Comparison of ENCODE assay signal across 20 mouse cellular contexts in the genomic region with DNA sequence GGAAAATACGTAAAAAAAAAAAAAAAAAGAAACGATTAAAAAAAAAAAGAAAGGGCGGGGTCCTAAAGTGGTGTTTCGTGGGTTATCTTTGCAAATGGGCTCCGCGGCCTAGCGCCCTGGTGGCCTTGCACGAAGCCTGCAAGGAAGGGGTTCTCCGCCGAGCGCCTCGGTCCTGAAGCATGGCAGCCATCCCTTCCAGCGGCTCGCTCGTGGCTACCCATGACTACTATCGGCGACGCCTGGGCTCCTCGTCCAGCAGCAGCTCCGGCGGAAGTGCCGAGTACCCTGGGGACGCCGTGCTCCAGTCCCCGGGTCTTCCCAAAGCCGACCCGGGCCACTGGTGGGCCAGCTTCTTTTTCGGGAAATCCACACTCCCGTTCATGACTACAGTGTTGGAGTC. TPM values are rescaled to one million over a fixed set of nuclear protein-coding genes. Genes with fewer than 3 reads are reported as not detected.
A peak's percentile ranks its signal among the peaks of the same experiment; 100 is the strongest.
DNase-seq lines count a peak whose midpoint lies in the region; ATAC-seq and TF ChIP-seq lines count a peak whose summit lies in the region.
"Not testable (repeated sequence)": the region's sequence is repeated elsewhere in the genome, so short reads cannot be mapped to it uniquely, and the experiment has no call there.
"Had no signal": no experiment of that assay in that cellular context is flagged by ENCODE, and none has a peak within 500 bp of the region (broad histone marks: within the 10 kb centered on the region; RNA-seq: fewer than 3 reads in every experiment).

No protein-coding gene starts in this region.

- not testable (repeated sequence) for H3K36me3 ChIP-seq in ES-Bruce4 (ENCODE audit: control insufficient read depth, insufficient read depth, low read length, poor library complexity, severe bottlenecking)

- not testable (repeated sequence) for H3K9me3 ChIP-seq in ES-Bruce4 (replicated peaks; ENCODE audit: control insufficient read depth, insufficient read depth, low read length, poor library complexity, severe bottlenecking)

- not testable (repeated sequence) for H3K27ac ChIP-seq in ES-Bruce4 (ENCODE audit: insufficient read depth, low read length)

- ATAC-seq in common myeloid progenitor, adult 5-6 weeks (replicated peaks; ENCODE audit: low read depth, poor library complexity, severe bottlenecking): peak; percentile 62; the same call in 1 of the 2 replicates

- not testable (repeated sequence) for H3K27me3 ChIP-seq in ES-Bruce4 (ENCODE audit: control insufficient read depth, insufficient read depth, low read length, poor library complexity, severe bottlenecking)

- intact Hi-C loops in left cerebral cortex, postnatal 4 days (cut with DNase I): not testable (repeated sequence)

- TF ChIP-seq POLR2A in ES-Bruce4 (IDR thresholded peaks at IDR 0.05; ENCODE audit: insufficient read depth, low read length): not testable (repeated sequence)

- not testable (repeated sequence) for H3K4me1 ChIP-seq in ES-Bruce4 (ENCODE audit: control insufficient read depth, insufficient read depth, low read length)

- not testable (repeated sequence) for TF ChIP-seq CTCF in ES-Bruce4 (IDR thresholded peaks at IDR 0.05; ENCODE audit: low read depth, low read length)

- TF ChIP-seq EP300 in ES-Bruce4 (IDR thresholded peaks at IDR 0.05; ENCODE audit: insufficient read depth, low read depth, low read length): not testable (repeated sequence)

- not testable (repeated sequence) for H3K9ac ChIP-seq in ES-Bruce4 (ENCODE audit: low read depth, poor library complexity, severe bottlenecking)

- peak overlapping the region; percentile 62 for H3K4me3 ChIP-seq in ES-Bruce4 (ENCODE audit: low read depth, low read length)

- peak; percentile 7 for DNase-seq in cerebellum, adult 11 months
- peak; percentile 0 for DNase-seq in heart, adult 8-10 months (ENCODE audit: low spot score)
- DNase-seq in left cerebral cortex, postnatal 4 days: peak; percentile 17
- peak; percentile 6 to 28 for DNase-seq in lung, postnatal 4 days
- DNase-seq in right cerebral cortex, postnatal 14 days: peak; percentile 5
- DNase-seq in thymus, postnatal 10 days (ENCODE audit: low spot score in 2 of 2): peak; percentile 10 to 12

RNA-seq across cellular contexts. Expression of a gene that starts 11.4 kb away (rescaled TPM):
- not detected in 2 replicates for polyA plus RNA-seq in ES-Bruce4 (2011; ENCODE audit: insufficient read depth, insufficient read length, low read depth, missing spikeins)
- not detected in 2 replicates for total RNA-seq in common myeloid progenitor, adult 5-6 weeks (2017)
- total RNA-seq in heart, adult 8-10 months (2022): not detected
- total RNA-seq in left cerebral cortex, postnatal 4 days (2021): not detected
- total RNA-seq: gastrocnemius, adult 18-20 months; layer of hippocampus, postnatal 14 days; left cerebral cortex, postnatal 25 days had no signal
- polyA plus RNA-seq: activated CD4-positive, CD25-positive, alpha-beta regulatory T cell, adult 4 months; brain, embryonic 14.5 days; embryonic facial prominence, embryonic 15.5 days; forebrain, embryonic 15.5 days; heart, embryonic 12.5 days; hindbrain, embryonic 10.5 days; inflammation-experienced regulatory T-cells, adult 6 months; kidney, embryonic 16.5 days; liver, embryonic 12.5 days had no signal
